Mouse (Mus musculus) forelimb bud, embryonic 11.5 days (tissue): ENCODE results near the gene Add1.
"Not testable (repeated sequence)": the region's sequence is repeated elsewhere in the genome, so short reads cannot be mapped to it uniquely, and the experiment has no call there.

Source experiments
- DNase-seq: peaks from one replicate; pipeline ENCODE4 v3.0.0-alpha.2; 2012; ENCODE audit warnings: low read depth, low spot score

Gene Add1

GRCm38 (mm10) chr5:34550251-34550650, 23.2 kb upstream of the Add1 start:
- DNase-seq, result no peak

- no peak for DNase-seq
Measured at GRCm38 (mm10) chr5:34551821-34552220, 21.6 kb upstream of the Add1 start.

- DNase-seq, result no peak
Measured at GRCm38 (mm10) chr5:34563854-34564253, 9.6 kb upstream of the Add1 start.

GRCm38 (mm10) chr5:34564291-34564690, 9.2 kb upstream of the Add1 start:
- DNase-seq, result no peak

GRCm38 (mm10) chr5:34565545-34566283, 7.8 kb upstream of the Add1 start:
- DNase-seq, result no peak

GRCm38 (mm10) chr5:34571551-34571950, 1.9 kb upstream of the Add1 start:
- no peak for DNase-seq

GRCm38 (mm10) chr5:34572568-34572967, 896 bp upstream of the Add1 start:
- not testable (repeated sequence) for DNase-seq

GRCm38 (mm10) chr5:34574721-34575120, 1.3 kb downstream of the Add1 start:
- DNase-seq, result no peak

GRCm38 (mm10) chr5:34576286-34576685, 2.8 kb downstream of the Add1 start:
- DNase-seq, result no peak

GRCm38 (mm10) chr5:34578038-34578655, 4.7 kb downstream of the Add1 start:
- DNase-seq, result no peak

GRCm38 (mm10) chr5:34579377-34579776, 5.9 kb downstream of the Add1 start:
- no peak for DNase-seq

GRCm38 (mm10) chr5:34581671-34582313, 8.3 kb downstream of the Add1 start:
- DNase-seq, result not testable (repeated sequence)

- DNase-seq, result no peak
Measured at GRCm38 (mm10) chr5:34582314-34582675, 8.8 kb downstream of the Add1 start.

GRCm38 (mm10) chr5:34585216-34585615, 11.8 kb downstream of the Add1 start:
- no peak for DNase-seq

GRCm38 (mm10) chr5:34587881-34588280, 14.4 kb downstream of the Add1 start:
- no peak for DNase-seq

GRCm38 (mm10) chr5:34590059-34590458, 16.6 kb downstream of the Add1 start:
- DNase-seq, result no peak

GRCm38 (mm10) chr5:34590702-34591101, 17.2 kb downstream of the Add1 start:
- no peak for DNase-seq

- no peak for DNase-seq
Measured at GRCm38 (mm10) chr5:34591388-34592004, 18.0 kb downstream of the Add1 start.

- DNase-seq, result not testable (repeated sequence)
Measured at GRCm38 (mm10) chr5:34592224-34592623, 18.8 kb downstream of the Add1 start.

- no peak for DNase-seq
Measured at GRCm38 (mm10) chr5:34592666-34593065, 19.2 kb downstream of the Add1 start.

- DNase-seq, result no peak
Measured at GRCm38 (mm10) chr5:34593202-34593727, 19.8 kb downstream of the Add1 start.

- DNase-seq, result no peak
Measured at GRCm38 (mm10) chr5:34604576-34604975, 31.1 kb downstream of the Add1 start.
